In the genomic region with DNA sequence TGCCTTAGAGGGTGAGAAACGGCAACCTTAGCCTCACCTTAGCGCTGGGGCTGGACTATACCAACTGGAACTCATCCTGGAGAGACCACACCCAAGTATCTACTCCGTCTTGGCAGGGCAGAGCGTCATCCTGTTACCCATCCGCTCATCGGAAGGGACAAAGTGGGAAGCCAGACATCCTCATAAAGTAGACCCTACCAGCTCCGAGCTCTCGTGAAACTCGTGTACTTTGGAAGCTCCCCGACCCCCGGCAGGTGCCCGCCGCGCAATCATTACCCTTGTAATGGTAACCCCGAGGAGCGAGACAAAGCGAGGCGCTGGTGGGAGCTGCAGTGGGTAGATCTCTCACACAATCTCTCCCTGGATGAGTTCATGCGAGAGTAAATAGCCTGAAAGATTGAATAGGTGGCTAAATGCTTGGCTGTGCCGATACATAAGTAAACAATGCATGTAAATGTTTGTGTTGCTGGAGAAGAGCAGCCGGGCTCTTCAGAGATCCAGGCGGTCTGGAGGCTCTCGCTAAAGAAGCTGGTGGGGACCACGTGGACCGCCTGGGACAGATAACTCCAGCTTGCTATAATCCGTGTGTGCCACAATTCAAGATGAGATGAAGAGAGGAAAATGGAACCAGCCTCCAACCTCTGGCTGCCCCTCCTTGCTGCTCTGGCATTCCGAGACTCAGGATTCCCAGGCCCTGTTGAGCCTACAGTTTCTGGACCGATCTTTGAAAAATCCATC, we compare ENCODE assay signal across 8 mouse cellular contexts. TPM values are rescaled to one million over a fixed set of nuclear protein-coding genes. Genes with fewer than 3 reads are reported as not detected.
A peak's percentile ranks its signal among the peaks of the same experiment; 100 is the strongest.
DNase-seq lines count a peak whose midpoint lies in the region; ATAC-seq and TF ChIP-seq lines count a peak whose summit lies in the region.

No protein-coding gene starts in this region.

- H3K36me3 ChIP-seq in kidney, postnatal 0 days (ENCODE audit: insufficient read depth, low read length): no peaks in the 10 kb centered on the region
- no peaks in the 10 kb centered on the region for H3K36me3 ChIP-seq in intestine, embryonic 14.5 days (ENCODE audit: control insufficient read depth, insufficient read depth, low read length)
- H3K36me3 ChIP-seq in thymus, adult 2 months (ENCODE audit: control insufficient read depth, insufficient read depth, low read length): no peaks in the 10 kb centered on the region

- WGBS in kidney, postnatal 0 days: 4% methylated on average over 28 of the region's 28 CpGs
- 3% methylated on average over 28 of the region's 28 CpGs for WGBS in intestine, embryonic 14.5 days
- WGBS in olfactory bulb, adult 2 months: 7% methylated on average over 28 of the region's 28 CpGs
- 16% methylated on average over 28 of the region's 28 CpGs for WGBS in thymus, adult 2 months

- H3K27ac ChIP-seq in kidney, postnatal 0 days: no peak overlapping the region
- H3K27ac ChIP-seq in intestine, embryonic 14.5 days (ENCODE audit: low read depth): no peak overlapping the region
- no peak overlapping the region for H3K27ac ChIP-seq in olfactory bulb, adult 2 months (ENCODE audit: insufficient read depth, low read depth, low read length)
- H3K27ac ChIP-seq in thymus, adult 2 months (ENCODE audit: control insufficient read depth, insufficient read depth, low read length): no peak overlapping the region

- no peak for TF ChIP-seq CTCF in kidney, postnatal 0 days (IDR thresholded peaks at IDR 0.05; ENCODE audit: low read depth)
- TF ChIP-seq CTCF in olfactory bulb, adult 2 months (IDR thresholded peaks at IDR 0.05; ENCODE audit: insufficient read depth, low read depth, low read length): no peak
- no peak for TF ChIP-seq CTCF in thymus, adult 2 months (IDR thresholded peaks at IDR 0.05; ENCODE audit: borderline replicate concordance, control insufficient read depth, extremely low read depth, insufficient read depth, low read length, poor library complexity)

- H3K9ac ChIP-seq in kidney, postnatal 0 days (ENCODE audit: low read depth, low read length): no peak overlapping the region
- H3K9ac ChIP-seq in intestine, embryonic 14.5 days (ENCODE audit: low read length): no peak overlapping the region

- H3K27me3 ChIP-seq in kidney, postnatal 0 days (ENCODE audit: insufficient read depth, low read length): peaks cover 51% of the 10 kb centered on the region
- peaks cover 72% of the 10 kb centered on the region for H3K27me3 ChIP-seq in intestine, embryonic 14.5 days (replicated peaks; ENCODE audit: control insufficient read depth, insufficient read depth, low read length)
- peaks cover 11% of the 10 kb centered on the region; the same call in 1 of the 2 replicates for H3K27me3 ChIP-seq in thymus, adult 2 months (ENCODE audit: control insufficient read depth, insufficient read depth, low read length)

- ATAC-seq in kidney, postnatal 0 days (replicated peaks; ENCODE audit: low FRiP score, low read depth): no peak
- no peak for ATAC-seq in intestine, embryonic 14.5 days (replicated peaks; ENCODE audit: low FRiP score, low TSS enrichment, low read depth)

- H3K9me3 ChIP-seq in kidney, postnatal 0 days (replicated peaks; ENCODE audit: low read length): no peaks in the 10 kb centered on the region
- H3K9me3 ChIP-seq in intestine, embryonic 14.5 days (ENCODE audit: control insufficient read depth, low read length): no peaks in the 10 kb centered on the region

- TF ChIP-seq POLR2A in olfactory bulb, adult 2 months (IDR thresholded peaks at IDR 0.05; ENCODE audit: insufficient read depth, low read depth, low read length): 0 out of 2 replicates have a peak, but pooled peaks have one; percentile 16
- no peak for TF ChIP-seq POLR2A in thymus, adult 2 months (IDR thresholded peaks at IDR 0.05; ENCODE audit: control insufficient read depth, extremely low read depth, insufficient read depth, low read length, poor library complexity)

- peaks cover 13% of the 10 kb centered on the region for H3K4me1 ChIP-seq in kidney, postnatal 0 days (replicated peaks; ENCODE audit: insufficient read depth, low read length)
- peaks cover 5% of the 10 kb centered on the region for H3K4me1 ChIP-seq in intestine, embryonic 14.5 days (replicated peaks; ENCODE audit: control insufficient read depth, insufficient read depth, low read length)
- H3K4me1 ChIP-seq in olfactory bulb, adult 2 months (ENCODE audit: control insufficient read depth, insufficient read depth, low read length): no peaks in the 10 kb centered on the region; the same call in 1 of the 2 replicates
- H3K4me1 ChIP-seq in thymus, adult 2 months (replicated peaks; ENCODE audit: control insufficient read depth, insufficient read depth, low read length): no peaks in the 10 kb centered on the region

- DNase-seq in kidney, postnatal 0 days (ENCODE audit: low spot score): no peak
- DNase-seq in kidney, postnatal 25 days: no peak
- peak; percentile 46 for DNase-seq in embryo, embryonic 9.5 days (ENCODE audit: extremely low spot score)
- peak; percentile 65 for DNase-seq in intestine, embryonic 14.5 days (ENCODE audit: low spot score)
- DNase-seq in thymus, adult 2 months: no peak
- no peak for DNase-seq in frontal cortex, postnatal 14 days (ENCODE audit: low spot score in 2 of 2)
- DNase-seq in lung, postnatal 14 days: no peak

- H3K4me2 ChIP-seq in kidney, postnatal 0 days (ENCODE audit: low read length): peak overlapping the region; percentile 76
- peak overlapping the region; percentile 95 for H3K4me2 ChIP-seq in intestine, embryonic 14.5 days (ENCODE audit: low read length)

- H3K4me3 ChIP-seq in kidney, postnatal 0 days (replicated peaks; ENCODE audit: low read depth, low read length): peak overlapping the region; percentile 36
- peak overlapping the region; percentile 47 for H3K4me3 ChIP-seq in intestine, embryonic 14.5 days (ENCODE audit: low read depth, low read length)
- peak overlapping the region; percentile 52 for H3K4me3 ChIP-seq in olfactory bulb, adult 2 months (ENCODE audit: insufficient read depth, low read depth, low read length)
- no peak overlapping the region for H3K4me3 ChIP-seq in thymus, adult 2 months (ENCODE audit: control insufficient read depth, insufficient read depth, low read length)

RNA-seq across cellular contexts. Expression of a gene that starts 1.2 kb away (rescaled TPM):
- 0.39 and 0.54 TPM in 2 replicates for polyA plus RNA-seq in kidney, postnatal 0 days (2015; fragmentation: Nextera tagmentation; extraction: Ambion mirVana)
- polyA plus RNA-seq in intestine, embryonic 14.5 days (2014; fragmentation: Nextera tagmentation; extraction: Ambion mirVana): 1.8 and 2.0 TPM in 2 replicates
- not detected in 2 replicates for polyA plus RNA-seq in olfactory bulb, adult 2 months (2012; ENCODE audit: insufficient read depth, insufficient read length, low replicate concordance, missing spikeins)
- polyA plus RNA-seq in thymus, adult 2 months (2012; rRNA removed): 0.09 and 0.48 TPM in 2 replicates

RNA-seq across cellular contexts. Expression of a gene that starts 51.7 kb away (rescaled TPM):
- polyA plus RNA-seq in kidney, postnatal 0 days (2015; fragmentation: Nextera tagmentation; extraction: Ambion mirVana): not detected in 2 replicates
- not detected in 2 replicates for polyA plus RNA-seq in intestine, embryonic 14.5 days (2014; fragmentation: Nextera tagmentation; extraction: Ambion mirVana)
- not detected in 2 replicates for polyA plus RNA-seq in olfactory bulb, adult 2 months (2012; ENCODE audit: insufficient read depth, insufficient read length, low replicate concordance, missing spikeins)
- polyA plus RNA-seq in thymus, adult 2 months (2012; rRNA removed): not detected in 2 replicates

RNA-seq across cellular contexts. Expression of a gene that starts 52.4 kb away (rescaled TPM):
- 24.0 and 28.2 TPM in 2 replicates for polyA plus RNA-seq in kidney, postnatal 0 days (2015; fragmentation: Nextera tagmentation; extraction: Ambion mirVana)
- 21.5 and 22.2 TPM in 2 replicates for polyA plus RNA-seq in intestine, embryonic 14.5 days (2014; fragmentation: Nextera tagmentation; extraction: Ambion mirVana)
- polyA plus RNA-seq in olfactory bulb, adult 2 months (2012; ENCODE audit: insufficient read depth, insufficient read length, low replicate concordance, missing spikeins): not detected in 2 replicates
- polyA plus RNA-seq in thymus, adult 2 months (2012; rRNA removed): 0.29 and 2.0 TPM in 2 replicates

Comparison
In these comparisons a context has a peak if more than half of its experiments do, and no peak if none do; other contexts are left out.
1. DNase-seq: peak in embryo, embryonic 9.5 days (single experiment) and intestine, embryonic 14.5 days (single experiment); none in kidney, postnatal 0 days (single experiment), kidney, postnatal 25 days (0 of 2), thymus, adult 2 months (single experiment), frontal cortex, postnatal 14 days (0 of 2) and lung, postnatal 14 days (single experiment).